Mouse (Mus musculus): ENCODE results near the gene Syndig1.

The Syndig1 gene

DNA sequence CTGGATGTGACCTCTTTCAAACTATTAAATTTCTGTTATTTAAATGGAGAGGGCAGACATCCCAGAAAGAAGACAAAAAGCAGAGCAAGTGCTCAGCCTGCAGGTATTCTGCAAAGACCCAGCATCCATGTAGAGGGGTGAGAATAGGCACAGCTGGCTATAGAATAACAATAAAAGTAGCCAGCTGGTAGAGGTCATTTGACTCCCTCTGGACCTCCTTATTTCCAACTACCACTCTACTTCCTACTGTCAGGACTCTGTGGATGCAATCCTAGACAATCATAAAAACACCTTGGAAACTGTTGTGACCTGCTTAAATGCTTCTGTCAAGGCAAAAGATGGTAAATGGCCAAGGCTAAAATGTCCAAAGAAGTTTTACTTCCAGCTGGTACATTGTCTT, 153.5 kb downstream of the Syndig1 start:
- no peak for DNase-seq (ENCODE audit: low spot score)

DNA sequence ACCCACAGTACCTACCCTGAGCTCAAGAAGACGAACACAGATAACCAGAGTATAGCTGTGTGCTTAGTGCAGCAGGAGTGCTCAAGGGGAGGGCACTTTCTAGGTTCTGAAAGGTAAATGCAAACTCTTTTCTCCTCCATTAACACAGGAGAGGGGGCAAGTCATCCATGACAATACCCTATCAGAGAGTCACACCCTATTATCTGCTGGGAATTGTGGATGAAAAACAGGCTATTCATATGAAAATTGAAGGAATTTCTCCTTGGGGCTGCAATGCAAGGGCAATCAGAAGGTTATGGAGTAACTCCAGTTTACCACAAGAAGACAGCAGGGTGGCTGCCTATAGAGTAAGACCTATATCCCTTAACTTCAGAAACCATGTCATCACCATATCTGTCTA, 154.1 kb downstream of the Syndig1 start:
- DNase-seq (ENCODE audit: low spot score) = no peak

DNA sequence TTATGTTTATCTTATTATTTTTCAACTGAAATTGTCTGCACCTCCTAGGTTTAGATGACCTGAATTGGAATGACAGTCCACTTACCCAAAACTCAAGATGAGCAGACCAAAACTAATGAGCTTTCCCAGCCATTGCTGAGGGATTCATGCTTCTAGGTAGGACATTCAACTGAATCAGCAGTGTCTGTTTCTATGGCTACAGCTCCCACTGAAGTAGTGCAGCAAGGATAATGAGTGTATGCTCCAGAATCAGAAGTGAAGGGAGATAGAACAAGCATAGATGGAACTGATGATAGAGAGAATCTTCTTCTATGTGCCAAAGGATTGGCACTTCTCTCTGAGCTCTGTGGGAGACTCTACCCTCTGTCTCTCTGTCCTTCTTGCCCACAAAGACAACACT, 158.6 kb downstream of the Syndig1 start:
- no peak for DNase-seq (ENCODE audit: low spot score)

DNA sequence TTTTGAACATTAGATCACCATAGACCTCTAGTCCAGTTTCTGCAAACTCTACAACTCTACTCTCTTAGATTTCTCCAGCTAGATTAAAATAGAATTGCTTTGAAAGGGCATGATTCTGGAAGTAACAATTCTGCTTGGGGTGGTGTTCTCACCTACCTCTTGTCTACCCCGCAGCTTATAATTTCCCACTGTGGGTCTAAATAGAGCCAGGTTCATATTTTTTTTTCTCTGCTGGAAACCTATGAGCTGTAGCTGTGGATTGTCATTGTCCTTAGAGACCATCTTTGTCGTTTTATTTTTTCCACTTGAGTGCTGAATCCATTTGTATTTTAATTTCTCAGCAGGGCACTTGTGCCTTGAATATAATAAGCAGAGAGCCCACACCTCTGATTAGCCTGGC, 162.5 kb downstream of the Syndig1 start:
- no peak for DNase-seq (ENCODE audit: low spot score)

DNA sequence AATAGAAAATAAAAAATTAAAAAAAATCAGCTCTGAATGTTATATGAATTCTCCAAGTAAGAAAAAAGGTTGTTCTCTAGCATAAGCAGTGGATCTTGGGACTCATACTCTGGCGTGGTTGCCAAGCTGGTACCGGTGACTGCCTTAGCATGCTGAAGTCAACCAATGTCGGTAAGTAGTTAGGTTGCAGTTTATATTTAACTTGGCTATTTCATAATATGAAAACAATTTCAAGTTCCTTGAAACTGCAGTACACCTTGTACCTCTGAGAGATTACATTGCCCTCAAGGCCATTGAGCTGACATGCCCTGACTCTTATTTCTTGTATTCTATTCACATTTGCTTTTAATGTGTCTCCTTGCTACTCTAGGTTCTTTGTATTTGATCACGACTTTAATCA, 163.9 kb downstream of the Syndig1 start:
- DNase-seq (ENCODE audit: low spot score) = no peak

DNA sequence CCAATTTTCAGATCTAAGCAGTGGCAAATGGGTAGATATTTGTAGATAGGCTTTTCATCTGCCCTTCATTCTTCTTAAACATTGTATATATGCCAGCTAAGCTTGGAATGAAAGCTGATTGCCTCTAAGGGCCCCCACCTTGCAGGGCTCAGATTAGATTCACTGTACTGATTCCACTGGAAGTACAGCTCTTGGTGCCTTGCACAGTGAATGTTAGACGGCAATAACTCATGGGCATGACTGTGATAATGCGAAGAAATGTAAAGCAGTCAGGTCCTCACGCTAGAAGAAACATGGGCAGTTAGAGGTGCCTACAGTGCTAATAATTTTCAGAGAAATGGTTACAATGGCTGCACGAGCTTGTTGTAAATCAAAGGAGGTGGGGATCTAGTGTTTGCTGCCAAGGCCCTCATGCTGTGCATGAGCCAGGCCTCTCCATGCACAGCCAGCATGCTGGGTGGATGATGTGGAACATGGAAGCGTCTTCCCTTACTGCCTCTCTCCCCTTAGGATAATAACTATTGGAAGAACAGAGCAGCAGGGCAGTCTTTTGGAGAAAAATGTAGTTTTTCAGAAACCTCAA, 167.5 kb downstream of the Syndig1 start:
- no peak for DNase-seq (ENCODE audit: low spot score)

DNA sequence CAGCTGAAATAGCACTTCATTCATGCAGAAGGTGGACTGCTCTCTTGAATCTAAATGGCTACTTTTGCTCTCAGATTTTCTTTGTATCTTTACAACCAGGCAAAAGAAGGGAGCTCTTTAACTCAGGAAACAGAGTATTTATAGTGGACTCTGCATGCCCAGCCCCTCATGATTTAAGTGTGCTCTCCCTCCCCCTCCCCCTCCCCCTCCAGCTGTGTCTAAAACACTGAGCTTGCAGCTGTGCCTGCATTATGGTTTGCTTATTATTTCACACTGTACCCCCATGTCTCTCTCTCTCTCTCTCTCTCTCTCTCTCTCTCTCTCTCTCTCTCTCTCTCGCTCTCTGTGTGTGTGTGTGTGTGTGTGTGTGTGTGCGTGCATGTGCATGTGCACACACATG, 168.6 kb downstream of the Syndig1 start:
- DNase-seq (ENCODE audit: low spot score) = no peak

DNA sequence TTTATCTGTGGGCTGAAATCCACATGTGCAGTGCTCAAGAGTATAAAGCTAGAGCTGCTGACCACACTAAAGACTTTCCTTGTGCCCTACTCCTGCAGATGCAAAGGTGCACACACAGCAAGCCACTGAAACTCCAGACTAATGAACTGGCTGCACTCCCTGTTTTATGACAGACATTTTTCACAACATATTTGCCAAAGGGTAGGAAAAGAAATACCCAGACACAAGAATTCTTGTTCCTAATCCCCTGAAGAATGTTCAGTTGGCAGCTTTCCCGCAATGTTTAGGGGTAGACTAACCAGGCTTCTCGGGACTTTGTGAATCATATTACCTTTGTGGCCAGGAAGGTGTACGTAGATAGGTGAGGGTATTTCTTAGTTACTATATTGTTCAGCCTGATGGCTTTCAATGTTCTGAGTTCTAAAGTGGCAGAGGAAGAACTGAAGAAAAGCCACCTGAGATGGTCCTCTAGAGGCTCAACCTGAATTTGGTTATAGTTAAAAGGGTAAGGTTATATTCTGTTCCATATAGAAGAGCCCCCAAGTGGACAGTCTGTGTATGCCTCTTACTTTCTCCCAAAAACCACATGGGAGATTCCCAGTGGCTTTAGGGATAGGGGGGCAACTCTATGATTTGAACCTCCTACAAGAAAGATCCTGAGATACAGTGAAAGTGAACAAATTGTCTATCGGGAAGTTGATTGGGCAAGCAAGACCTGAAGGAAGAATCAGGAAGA, 169.5 kb downstream of the Syndig1 start:
- DNase-seq (ENCODE audit: low spot score) = no peak

DNA sequence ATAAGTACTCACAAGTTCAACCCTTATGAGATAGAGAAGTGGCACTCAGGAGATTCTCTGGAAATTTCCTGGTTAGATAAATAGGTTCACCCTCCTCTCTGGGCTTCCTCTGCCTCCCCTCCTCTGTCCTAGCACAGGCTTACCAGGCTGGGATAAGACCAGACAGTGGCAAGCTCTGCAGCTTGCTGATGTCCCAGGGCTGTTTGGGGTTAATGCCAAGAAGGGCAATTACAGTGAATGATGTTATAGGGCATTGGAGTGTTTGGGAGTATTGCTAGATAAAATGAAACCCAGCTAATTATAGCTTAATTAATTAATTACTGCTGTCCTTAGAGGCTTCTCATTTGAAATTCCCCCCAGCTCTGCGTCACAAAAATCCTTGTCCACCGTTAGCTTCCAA, 171.6 kb downstream of the Syndig1 start:
- DNase-seq (ENCODE audit: low spot score) = no peak

DNA sequence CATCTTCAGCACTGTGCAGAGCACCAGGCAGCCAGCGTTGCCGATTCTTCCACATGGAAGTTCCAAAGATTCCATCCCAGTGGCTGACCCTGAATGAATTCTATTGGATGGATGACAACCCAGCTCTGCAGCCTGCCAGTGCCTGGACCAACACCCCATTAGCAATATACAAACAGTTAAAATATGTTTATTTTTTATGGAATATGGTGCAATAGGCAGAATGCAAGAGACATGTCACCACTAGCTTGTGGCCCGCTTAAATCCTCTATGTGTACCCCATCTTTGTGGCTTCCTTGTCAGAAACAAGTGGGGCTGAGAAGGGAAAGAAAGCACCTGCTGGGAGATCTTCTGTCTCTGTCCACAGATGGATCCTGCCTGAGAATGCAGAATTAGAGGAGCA, 174.5 kb downstream of the Syndig1 start:
- no peak for DNase-seq (ENCODE audit: low spot score)

DNA sequence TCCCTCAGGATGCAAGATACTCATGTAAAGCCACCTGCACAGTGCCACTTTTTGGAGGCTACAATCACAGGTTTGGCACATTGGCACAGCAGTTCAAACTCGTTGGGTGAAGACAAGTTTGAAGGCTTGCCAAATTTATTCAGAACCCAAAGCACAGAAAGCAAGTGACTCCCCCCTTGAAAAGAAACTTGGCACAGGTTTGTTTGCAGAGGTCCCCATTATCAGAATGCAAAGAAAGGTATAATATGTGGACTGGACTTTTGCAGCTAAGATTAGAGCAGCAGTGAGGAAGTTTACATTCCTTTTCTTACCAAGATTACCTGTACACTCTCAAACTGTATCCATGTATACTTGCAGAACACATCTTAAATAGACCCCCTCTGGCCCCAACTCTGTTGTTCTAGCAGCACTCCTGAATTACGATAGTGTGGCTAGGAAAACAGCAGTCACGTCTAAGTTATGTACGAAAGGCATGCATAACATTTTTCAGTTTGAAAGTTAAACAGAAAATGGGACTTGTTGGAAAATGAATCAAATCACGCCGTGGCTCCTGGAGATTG, 183.9 kb downstream of the Syndig1 start:
- no peak for DNase-seq (ENCODE audit: low spot score)

DNA sequence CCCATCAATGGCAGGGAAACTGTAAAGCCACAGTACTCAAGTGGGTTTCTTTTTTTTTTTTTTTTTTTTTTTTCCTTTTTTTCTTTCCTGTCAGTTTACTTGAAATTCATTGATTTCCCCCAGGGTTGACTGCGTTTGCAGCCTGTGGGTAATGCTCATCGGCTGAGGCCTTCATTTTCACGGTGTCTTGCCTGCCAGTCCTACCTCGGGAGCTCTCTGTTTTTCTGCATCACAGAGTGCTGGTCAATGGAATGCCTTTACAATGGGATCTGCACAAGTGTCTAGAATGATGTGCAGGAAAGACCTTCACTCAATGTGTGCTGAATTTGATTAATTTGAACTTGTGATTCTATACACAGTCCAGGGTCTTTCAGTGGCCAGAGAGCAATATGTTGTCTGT, 184.8 kb downstream of the Syndig1 start:
- no peak for DNase-seq (ENCODE audit: low spot score)

DNA sequence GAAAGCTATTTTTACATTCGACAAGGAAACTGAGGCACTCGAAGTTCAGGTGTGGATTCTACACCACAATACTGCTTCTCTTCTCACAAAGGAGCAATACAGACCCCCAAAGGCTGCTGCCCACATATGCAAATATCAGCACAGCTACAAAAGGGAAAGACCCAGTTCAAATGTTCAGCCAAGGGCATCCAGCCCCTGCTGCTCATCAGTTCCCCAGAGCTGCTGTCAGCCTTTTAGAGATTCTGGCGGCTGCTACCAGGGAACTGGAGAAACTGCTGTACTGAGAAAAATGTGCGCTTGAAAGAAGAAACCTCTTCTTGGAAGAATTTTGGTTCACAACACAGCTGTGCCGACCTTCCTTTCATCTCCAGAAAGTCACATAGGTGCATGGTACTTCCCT, 187.3 kb downstream of the Syndig1 start:
- no peak for DNase-seq (ENCODE audit: low spot score)

DNA sequence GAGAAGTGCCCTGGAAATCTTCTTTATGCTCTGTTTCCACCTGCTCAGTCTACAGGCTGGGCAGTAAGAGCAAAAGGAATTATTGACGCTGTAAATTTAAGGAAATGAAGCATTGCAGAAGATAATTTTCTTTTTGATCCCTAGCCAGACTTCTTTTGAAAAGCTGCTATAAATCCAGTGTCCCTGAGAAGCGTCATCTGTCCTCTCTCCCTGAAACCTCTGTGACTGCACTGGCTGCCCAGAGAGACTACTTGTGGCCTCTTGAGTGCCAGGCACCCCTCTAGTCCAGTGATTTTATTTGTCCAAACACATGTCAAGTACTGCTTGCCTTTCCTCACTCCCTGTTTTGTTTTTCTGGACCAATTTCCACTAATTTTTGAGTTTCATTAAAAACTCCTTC, 191.7 kb downstream of the Syndig1 start:
- DNase-seq (ENCODE audit: low spot score) = no peak

DNA sequence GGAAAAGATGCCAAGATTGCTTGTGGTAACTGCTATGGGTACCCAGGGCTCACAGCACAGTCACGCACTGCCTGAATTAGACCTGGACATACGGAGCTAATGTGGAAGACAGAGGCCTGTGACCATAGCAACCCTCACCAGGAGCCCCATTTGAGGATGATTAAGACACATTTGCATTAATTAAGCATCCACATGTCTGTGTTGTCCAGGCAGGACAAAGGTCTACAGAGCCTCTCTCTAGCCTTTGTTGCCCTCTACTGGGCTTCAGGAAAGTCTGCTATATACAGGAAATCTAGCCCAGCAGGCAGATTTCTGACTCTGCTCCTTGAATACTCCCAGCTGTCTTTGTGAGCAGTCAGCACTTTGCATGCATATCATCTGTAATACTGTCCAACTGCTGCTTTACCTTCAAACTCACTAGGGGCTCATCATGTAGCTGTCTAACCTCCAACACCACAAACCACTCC, 194.9 kb downstream of the Syndig1 start:
- no peak for DNase-seq (ENCODE audit: low spot score)

DNA sequence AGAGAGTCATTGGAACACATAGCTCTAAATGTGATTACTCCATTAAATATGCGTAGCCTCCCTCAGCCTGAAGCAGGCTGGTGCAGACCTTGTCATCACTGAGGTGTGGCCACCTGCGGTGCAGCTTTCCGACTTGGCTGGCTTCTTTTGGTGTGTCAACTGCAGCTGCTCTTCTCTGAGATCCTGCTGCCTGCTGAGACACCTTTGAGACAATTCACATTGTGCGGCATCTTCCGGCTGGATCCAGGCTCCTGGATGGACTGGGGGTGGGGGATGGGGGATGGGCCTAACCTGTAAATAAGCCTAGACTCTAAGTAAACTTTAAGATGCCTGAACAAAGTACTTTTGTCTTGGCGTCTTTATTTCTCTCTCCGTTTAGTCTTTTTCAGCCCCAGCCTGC, 214.5 kb downstream of the Syndig1 start:
- DNase-seq (ENCODE audit: low spot score) = no peak
